Mouse (Mus musculus): ENCODE measurements at regions not wholly inside any gene's neighbourhood (a gene's known extent, or its start where the extent isn't known, plus 50 kb on each side); places are given as distances from the start of the nearest gene placed in this dataset.

DNA sequence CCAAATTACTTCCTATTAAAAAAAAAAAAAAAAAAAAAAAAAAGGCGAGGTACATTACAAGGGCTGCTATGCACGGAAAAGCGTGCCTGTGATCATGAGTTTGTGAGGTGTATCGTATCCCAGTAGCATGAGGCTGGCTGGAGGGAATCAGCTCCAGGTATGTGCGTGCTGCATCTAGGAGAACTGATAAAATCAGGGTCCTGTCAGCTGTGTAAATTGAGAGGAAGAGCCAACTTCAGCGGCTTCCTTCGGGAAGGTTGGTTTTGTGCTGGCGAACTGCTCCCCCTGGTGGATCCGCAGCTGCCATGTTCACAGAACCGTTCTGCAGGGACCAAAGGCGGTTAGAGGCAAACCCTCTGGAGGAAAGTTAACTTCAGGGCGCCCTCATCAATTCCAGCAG, 60.8 kb upstream of the Gm10295 start:
- peak; percentile 82 for DNase-seq (ENCODE audit: low read depth, low spot score)

GRCm38 (mm10) chr7:71411293-71412011, 60.2 kb upstream of the Gm10295 start:
- DNase-seq (ENCODE audit: low read depth, low spot score): no peak

GRCm38 (mm10) chr7:71409903-71410302, 58.6 kb upstream of the Gm10295 start:
- DNase-seq (ENCODE audit: low read depth, low spot score): no peak

GRCm38 (mm10) chr7:71409061-71409460, 57.8 kb upstream of the Gm10295 start:
- no peak for DNase-seq (ENCODE audit: low read depth, low spot score)

DNA sequence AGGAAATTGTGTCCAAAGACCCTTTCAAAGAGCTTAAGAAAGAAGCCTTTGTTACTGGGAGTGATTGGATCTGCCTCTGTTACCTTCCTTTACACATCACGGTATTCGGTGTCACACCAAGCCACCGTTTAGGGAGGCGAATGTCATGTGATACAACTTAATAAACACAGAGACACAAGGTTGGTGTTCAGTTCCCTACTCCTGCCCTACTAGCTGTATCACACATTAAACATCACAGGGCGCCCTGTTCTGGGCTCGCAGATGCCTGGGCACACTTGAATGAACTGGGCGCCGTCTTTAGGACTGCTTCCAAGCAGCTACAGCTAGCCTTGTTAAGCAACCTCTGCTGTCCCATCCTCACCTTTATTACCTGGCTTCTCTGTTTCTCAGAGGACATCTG, 55.0 kb upstream of the Gm10295 start:
- DNase-seq (ENCODE audit: low read depth, low spot score): no peak

Data from brain, adult 2 months (tissue).